Mouse (Mus musculus): ENCODE results near the gene Car4. TPM values are rescaled to one million over a fixed set of nuclear protein-coding genes. Genes with fewer than 3 reads are reported as not detected.

The Car4 gene
- 1.2 and 2.0 TPM in 2 replicates for polyA plus RNA-seq (2015; fragmentation: Nextera tagmentation; extraction: Ambion mirVana)

DNA sequence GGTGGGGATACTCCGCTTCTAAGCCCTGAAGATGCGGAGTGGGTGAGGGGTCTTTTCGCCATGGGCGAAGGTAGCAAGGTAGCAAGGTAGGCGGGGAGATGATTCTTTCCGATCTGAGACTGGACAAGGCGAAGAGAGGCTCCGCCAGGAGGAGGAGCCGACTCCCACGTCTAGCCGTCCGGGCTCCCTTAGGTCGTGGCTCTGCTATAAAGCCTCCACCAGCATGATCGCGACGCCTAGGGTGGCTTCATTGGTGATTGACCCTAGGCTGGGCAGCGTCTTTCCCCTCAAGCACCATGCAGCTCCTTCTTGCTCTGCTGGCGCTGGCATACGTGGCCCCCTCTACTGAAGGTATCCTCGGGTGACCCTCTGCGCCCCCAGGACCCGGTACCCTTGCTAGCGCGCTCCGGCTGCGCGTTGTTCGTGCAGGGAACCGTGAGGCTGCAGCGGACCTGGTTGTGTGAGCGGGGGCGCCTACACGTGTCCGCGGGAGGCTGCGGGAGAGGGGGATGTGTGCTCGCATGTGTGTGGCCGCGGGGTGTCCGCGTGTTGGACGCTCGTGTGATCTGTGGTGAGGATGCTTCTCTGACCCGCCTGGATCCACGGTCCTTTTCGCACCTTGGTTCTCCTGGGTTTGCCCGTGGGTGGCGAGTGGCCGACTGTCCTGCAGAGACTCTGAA, at the start of gene Car4:
TSS of gene Car4 (plus strand) at position 196 of the 680 bp plus-strand sequence.
- under 1% methylated on average over 49 of the region's 49 CpGs for WGBS
- Histone ChIP-seq H3K9ac (peak within 1 kb of the TSS; percentile 50), H3K4me2 (peak within 1 kb of the TSS; percentile 59), H3K27ac (no peak within 1 kb of the TSS), H3K4me1 (peaks cover 16% of the 10 kb centered on the region), H3K4me3 (peak within 1 kb of the TSS; percentile 35), H3K27me3 (peaks cover 52% of the 10 kb centered on the region), H3K36me3 (ENCODE audit: poor library complexity, severe bottlenecking) (no peaks in the 10 kb centered on the region), H3K9me3 (replicated peaks) (no peaks in the 10 kb centered on the region)
- ATAC-seq = no peak

DNA sequence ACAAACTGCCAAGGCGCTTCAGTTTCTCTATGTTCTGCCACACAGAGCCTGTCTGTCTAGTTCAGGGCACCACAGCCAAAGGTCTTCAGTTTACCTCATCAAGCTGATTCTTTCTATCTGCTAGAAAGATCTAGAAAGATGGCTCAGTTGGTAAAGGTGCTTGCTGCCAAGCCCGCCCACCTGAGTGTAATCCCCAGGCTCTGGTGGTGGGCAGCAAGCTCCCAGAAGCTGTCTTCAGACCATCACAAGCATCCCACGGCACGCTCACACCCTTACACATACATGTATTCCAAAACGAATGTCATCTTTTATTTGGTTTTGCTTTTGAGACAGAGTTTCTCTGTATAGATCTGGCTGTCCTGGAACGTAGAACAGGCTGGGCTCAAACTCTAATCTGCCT, 49.1 kb upstream of the Car4 start:
- 95% methylated on average over 6 of the region's 6 CpGs for WGBS

DNA sequence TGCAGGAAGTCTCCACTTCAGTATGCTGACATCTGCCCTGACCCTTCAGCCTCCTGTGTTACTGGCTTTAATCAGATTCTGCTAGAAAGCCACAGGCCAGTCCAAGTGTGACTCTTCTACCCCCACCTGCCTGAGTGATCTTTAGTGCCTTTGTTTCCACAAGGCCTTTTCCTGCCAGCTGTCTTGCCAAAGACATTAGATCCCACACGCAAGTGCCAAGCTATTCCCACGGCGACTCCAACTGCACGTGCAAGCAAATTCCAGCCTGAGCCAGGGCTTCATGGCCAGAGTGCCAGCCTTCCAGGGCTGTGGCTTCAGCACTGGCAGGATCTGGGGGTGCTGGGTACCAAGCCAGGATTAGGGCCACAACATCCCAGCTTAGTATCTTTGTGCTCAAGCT, 47.2 kb upstream of the Car4 start:
- Histone ChIP-seq H3K4me2 (no peak overlapping the region), H3K4me1 (peaks cover 15% of the 10 kb centered on the region), H3K36me3 (ENCODE audit: poor library complexity, severe bottlenecking) (peaks cover 82% of the 10 kb centered on the region), H3K4me3 (no peak overlapping the region), H3K27me3 (no peaks in the 10 kb centered on the region), H3K9me3 (replicated peaks) (no peaks in the 10 kb centered on the region), H3K9ac (no peak overlapping the region), H3K27ac (no peak overlapping the region)
- ATAC-seq = no peak
- 85% methylated on average over 4 of the region's 4 CpGs for WGBS

More for the DNA sequence above, 49.1 kb upstream of the Car4 start:
- Histone ChIP-seq H3K4me3 (no peak overlapping the region), H3K9ac (no peak overlapping the region), H3K4me1 (no peaks in the 10 kb centered on the region), H3K4me2 (no peak overlapping the region), H3K27ac (no peak overlapping the region), H3K36me3 (ENCODE audit: poor library complexity, severe bottlenecking) (peaks cover 98% of the 10 kb centered on the region), H3K9me3 (replicated peaks) (no peaks in the 10 kb centered on the region), H3K27me3 (no peaks in the 10 kb centered on the region)
- no peak for ATAC-seq

DNA sequence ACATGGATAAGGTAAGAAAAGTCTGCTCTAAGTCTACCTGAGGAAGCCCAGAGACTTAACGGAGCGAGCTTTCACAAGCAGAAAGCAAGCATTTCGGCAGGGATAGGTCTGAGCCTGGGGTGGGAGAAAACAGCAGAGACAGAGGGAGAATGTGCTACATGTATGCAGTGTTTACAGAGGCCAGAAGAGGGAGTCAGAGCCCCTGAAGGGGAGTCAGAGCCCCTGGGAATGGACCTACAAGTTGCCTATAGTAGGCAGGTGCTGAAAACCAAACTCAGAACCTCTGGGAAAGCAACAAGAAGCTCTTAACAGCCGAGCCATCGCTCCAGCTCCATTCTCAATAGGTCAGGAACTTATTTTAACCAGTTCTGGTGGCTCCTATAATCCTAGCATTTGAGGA, 42.9 kb upstream of the Car4 start:
- H3K4me1 ChIP-seq = peaks cover 20% of the 10 kb centered on the region
- ATAC-seq = no peak
- H3K9ac ChIP-seq = no peak overlapping the region
- H3K27me3 ChIP-seq = no peaks in the 10 kb centered on the region
- H3K36me3 ChIP-seq (ENCODE audit: poor library complexity, severe bottlenecking) = peaks cover 40% of the 10 kb centered on the region
- no peaks in the 10 kb centered on the region for H3K9me3 ChIP-seq (replicated peaks)
- WGBS = 83% methylated on average over 5 of the region's 5 CpGs
- no peak overlapping the region for H3K27ac ChIP-seq
- H3K4me2 ChIP-seq = peak overlapping the region; percentile 85; the same call in 1 of the 2 replicates
- H3K4me3 ChIP-seq = 0 out of 2 replicates have a peak overlapping the region, but pooled peaks have one; percentile 97

DNA sequence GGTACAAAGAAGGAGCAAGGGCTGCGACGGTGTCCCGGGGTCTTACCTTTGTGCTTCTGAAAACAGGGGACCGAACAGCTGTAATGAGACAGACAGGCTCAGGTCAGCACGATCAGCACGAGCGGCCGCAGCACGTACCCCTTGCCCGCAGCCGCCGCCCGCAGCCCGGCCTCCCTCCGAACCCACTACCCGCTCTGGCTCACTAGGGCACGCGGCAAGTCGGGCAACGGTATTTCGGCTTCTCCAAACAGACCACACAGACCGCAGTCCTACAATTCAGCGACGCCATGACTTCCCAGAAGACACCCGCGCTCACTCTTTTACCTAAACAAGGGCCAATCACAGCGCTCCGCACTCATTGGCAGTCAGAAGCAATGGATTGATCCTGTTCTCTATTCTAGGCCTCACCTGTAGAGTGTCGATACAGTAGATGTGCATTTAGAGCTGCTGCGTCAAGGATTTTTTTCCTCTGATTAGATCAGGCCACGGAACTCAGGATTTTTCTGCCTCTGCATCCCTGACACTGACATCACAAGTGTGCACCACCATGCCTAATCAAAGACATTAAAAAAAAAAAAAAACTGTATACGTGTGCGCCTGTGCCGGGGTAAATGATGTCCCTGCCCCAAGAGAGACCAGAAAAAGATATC, 41.4 kb upstream of the Car4 start, which contains the start of gene Znhit3:
TSS of gene Znhit3 (minus strand) at position 314 of the 650 bp plus-strand sequence.
- 2% methylated on average over 34 of the region's 34 CpGs for WGBS
- no peaks in the 10 kb centered on the region for H3K27me3 ChIP-seq
- peak; percentile 97 for ATAC-seq
- H3K4me2 ChIP-seq = peak within 1 kb of the TSS; percentile 85
- H3K27ac ChIP-seq = no peak within 1 kb of the TSS; the same call in 1 of the 2 replicates
- H3K36me3 ChIP-seq (ENCODE audit: poor library complexity, severe bottlenecking) = peaks cover 27% of the 10 kb centered on the region
- H3K4me1 ChIP-seq = peaks cover 20% of the 10 kb centered on the region
- no peaks in the 10 kb centered on the region for H3K9me3 ChIP-seq (replicated peaks)
- H3K4me3 ChIP-seq = peak within 1 kb of the TSS; percentile 97
- H3K9ac ChIP-seq = peak within 1 kb of the TSS; percentile 87

DNA sequence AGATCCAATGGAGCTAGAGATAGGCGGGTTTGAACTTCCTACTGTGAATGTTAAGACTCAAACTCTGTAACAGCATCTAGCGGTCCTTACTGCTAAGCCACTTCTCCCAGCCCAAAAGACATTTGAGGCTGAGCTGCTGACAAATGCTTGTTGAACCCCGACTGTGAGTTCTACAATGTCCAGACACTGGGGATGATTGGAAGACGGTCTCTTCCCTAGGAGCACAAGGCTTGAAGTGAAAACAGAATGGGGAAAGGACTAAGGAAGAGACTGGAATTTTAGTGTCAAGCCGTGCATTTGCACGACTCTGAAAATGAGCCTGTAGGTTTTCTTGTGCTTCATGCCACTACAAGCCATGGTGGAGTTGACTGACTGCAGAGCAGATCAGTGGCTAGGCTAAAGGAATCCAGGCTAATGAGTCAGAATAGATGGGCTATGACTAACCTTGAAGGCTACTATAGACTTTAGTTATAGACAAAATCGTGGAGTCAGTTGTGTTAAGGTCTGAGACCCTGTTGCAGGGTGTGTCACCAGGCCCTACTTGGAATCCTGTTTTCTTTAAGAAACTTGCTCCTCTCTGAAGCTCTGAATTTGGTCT, 40.8 kb upstream of the Car4 start:
- Histone ChIP-seq H3K4me2 (peak overlapping the region; percentile 85), H3K4me3 (peak overlapping the region; percentile 97), H3K36me3 (ENCODE audit: poor library complexity, severe bottlenecking) (peaks cover 20% of the 10 kb centered on the region), H3K9ac (peak overlapping the region; percentile 87), H3K27me3 (no peaks in the 10 kb centered on the region), H3K9me3 (replicated peaks) (no peaks in the 10 kb centered on the region), H3K4me1 (peaks cover 20% of the 10 kb centered on the region), H3K27ac (no peak overlapping the region)
- WGBS = 62% methylated on average over 7 of the region's 7 CpGs
- ATAC-seq = no peak

DNA sequence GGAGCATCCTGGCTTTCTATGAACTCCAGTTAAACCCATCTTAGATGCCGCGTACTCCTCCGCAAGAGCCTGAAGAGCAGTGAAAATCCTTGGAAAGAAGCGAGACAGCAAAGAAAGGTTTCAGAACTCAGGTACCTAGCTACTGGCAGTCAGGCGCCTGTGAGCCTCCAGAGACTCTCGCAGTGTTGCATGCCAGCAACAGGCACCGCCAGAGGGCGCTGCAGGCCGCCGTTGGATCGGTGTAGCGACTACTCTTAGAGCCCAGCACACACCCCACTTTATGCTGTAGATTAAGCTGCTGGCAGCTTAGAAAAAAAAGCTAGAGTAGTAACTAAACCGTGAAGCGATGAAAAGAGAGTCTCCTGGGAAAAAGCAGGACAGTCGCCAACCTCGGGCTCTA, 39.2 kb upstream of the Car4 start:
- H3K36me3 ChIP-seq (ENCODE audit: poor library complexity, severe bottlenecking) = peaks cover 4% of the 10 kb centered on the region
- H3K9me3 ChIP-seq (replicated peaks) = no peaks in the 10 kb centered on the region
- H3K27me3 ChIP-seq = no peaks in the 10 kb centered on the region
- WGBS = 6% methylated on average over 16 of the region's 16 CpGs
- ATAC-seq = peak; percentile 83
- H3K4me3 ChIP-seq = no peak overlapping the region
- peak overlapping the region; percentile 38 for H3K4me2 ChIP-seq
- no peak overlapping the region for H3K27ac ChIP-seq
- H3K4me1 ChIP-seq = peaks cover 20% of the 10 kb centered on the region
- no peak overlapping the region for H3K9ac ChIP-seq

DNA sequence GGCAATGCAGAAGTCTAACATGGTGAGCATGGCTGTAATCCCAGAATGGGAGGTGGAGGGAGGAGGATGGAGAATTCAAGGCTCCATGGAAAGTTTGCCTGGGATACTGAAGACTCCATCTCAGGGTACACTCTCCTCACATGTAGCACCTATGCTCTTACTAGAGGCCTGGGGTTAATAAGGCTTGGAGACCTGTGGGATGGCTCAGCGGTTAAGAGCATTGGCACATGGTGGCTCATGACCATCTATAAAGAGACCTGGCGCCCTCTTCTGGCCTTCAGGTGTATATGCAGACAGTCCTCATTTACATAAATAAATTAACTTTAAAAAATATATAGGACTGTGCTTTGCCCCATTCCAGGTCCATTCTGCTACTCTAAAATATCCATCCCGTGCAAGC, 38.3 kb upstream of the Car4 start:
- Histone ChIP-seq H3K4me3 (no peak overlapping the region), H3K9me3 (replicated peaks) (no peaks in the 10 kb centered on the region), H3K4me2 (no peak overlapping the region), H3K27me3 (no peaks in the 10 kb centered on the region), H3K4me1 (peaks cover 17% of the 10 kb centered on the region), H3K36me3 (ENCODE audit: poor library complexity, severe bottlenecking) (no peaks in the 10 kb centered on the region), H3K27ac (no peak overlapping the region), H3K9ac (no peak overlapping the region)
- no peak for ATAC-seq
- 31% methylated on average over 3 of the region's 3 CpGs for WGBS

DNA sequence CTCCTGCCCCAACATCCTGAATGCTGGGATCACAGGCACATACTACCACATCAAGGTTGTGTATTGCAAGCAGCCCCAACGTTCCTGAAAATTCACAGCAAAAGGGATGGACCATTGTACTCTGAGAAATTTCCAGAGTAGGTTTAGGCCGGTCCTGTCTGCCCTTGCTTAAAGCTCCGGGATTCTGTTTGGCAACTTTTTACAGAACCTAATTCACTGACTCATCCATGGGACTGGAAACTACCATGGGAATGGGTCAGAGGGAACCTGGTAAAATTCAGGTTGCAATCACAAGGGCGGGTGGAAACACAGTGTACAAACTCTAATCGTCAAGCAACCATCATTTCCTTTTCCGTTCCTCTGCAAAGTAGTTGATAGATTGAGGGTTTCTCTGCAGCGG, 37.6 kb upstream of the Car4 start:
- ATAC-seq = no peak
- 73% methylated on average over 7 of the region's 7 CpGs for WGBS
- H3K9ac ChIP-seq = no peak overlapping the region

DNA sequence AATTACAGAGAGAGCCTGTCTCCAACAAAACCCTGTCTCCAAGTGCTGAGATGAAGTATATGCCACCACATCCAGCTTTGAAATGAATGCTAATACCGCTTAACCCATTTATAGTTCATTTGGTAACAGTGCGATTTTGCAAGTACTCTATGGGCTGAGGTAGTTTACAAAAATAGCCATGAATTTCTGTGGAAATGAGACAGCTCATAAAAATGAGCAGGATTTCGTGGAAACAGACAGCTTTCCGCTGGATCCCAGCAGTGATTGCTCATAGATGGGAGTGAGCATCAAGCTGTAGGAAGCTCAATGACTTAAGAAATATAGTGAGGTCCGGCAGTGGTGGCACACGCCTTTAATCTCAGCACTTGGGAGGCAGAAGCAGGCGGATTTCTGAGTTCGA, 36.6 kb upstream of the Car4 start:
- Histone ChIP-seq H3K4me1 (no peaks in the 10 kb centered on the region), H3K27me3 (no peaks in the 10 kb centered on the region), H3K4me3 (no peak overlapping the region), H3K27ac (no peak overlapping the region), H3K9ac (no peak overlapping the region), H3K9me3 (replicated peaks) (no peaks in the 10 kb centered on the region), H3K36me3 (ENCODE audit: poor library complexity, severe bottlenecking) (no peaks in the 10 kb centered on the region), H3K4me2 (no peak overlapping the region)
- WGBS = 86% methylated on average over 8 of the region's 8 CpGs
- no peak for ATAC-seq

More for the DNA sequence above, 37.6 kb upstream of the Car4 start:
- Histone ChIP-seq H3K27me3 (no peaks in the 10 kb centered on the region), H3K4me1 (peaks cover 10% of the 10 kb centered on the region), H3K9me3 (replicated peaks) (no peaks in the 10 kb centered on the region), H3K4me2 (no peak overlapping the region), H3K4me3 (no peak overlapping the region), H3K36me3 (ENCODE audit: poor library complexity, severe bottlenecking) (no peaks in the 10 kb centered on the region), H3K27ac (no peak overlapping the region)

DNA sequence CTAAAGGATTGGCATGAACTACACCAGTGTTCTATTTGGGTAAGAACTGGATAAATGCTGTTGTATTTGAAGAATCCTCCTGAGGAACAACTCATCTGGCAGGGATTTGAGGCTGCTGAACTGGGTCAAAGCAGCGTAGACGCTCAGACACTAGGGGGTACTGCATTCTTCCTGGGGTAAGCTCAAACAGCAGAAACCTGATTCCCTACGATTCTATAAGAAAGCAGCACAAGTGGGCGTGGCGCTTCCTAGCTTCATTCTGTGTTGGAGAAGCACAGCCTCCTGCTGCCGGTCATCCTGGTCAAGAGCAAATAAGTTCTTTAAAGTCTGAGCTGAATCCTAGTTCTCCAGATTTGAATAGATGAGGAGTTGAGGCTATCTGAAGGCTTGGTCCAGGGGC, 25.3 kb upstream of the Car4 start:
- H3K36me3 ChIP-seq (ENCODE audit: poor library complexity, severe bottlenecking) = no peaks in the 10 kb centered on the region
- H3K27ac ChIP-seq = no peak overlapping the region
- no peaks in the 10 kb centered on the region for H3K4me1 ChIP-seq
- H3K9ac ChIP-seq = no peak overlapping the region
- no peaks in the 10 kb centered on the region for H3K27me3 ChIP-seq
- WGBS = 9% methylated on average over 6 of the region's 6 CpGs
- no peak overlapping the region for H3K4me3 ChIP-seq
- H3K4me2 ChIP-seq = no peak overlapping the region
- ATAC-seq = no peak
- H3K9me3 ChIP-seq (replicated peaks) = no peaks in the 10 kb centered on the region

DNA sequence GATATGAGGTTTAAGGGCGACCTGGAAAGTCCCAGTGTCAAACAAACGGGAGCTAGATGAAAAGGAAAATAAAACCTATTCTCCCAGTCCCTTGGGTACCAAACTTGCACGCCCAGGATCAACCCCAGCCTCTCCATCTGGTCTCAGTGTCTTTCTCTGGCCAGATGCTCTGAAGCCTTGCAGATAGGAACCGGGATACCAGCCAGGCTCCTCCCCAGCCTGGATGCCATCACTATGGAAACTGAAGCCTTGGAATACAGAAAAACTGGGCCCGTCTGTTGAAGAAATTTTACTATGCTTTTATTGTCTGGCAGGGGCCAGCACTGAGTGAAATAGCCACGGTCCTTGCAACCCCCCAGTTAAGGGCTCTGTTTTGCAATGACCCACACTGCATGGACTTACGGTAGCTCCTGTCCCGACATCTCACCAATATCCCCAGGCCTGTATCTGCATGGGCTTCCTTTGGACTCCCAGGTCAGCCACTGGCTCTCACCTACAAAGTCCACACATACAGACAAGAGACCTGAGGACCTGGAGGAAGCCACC, 18.0 kb upstream of the Car4 start:
- H3K4me3 ChIP-seq = no peak overlapping the region
- H3K36me3 ChIP-seq (ENCODE audit: poor library complexity, severe bottlenecking) = no peaks in the 10 kb centered on the region
- peak; percentile 77; the same call in 1 of the 2 replicates for ATAC-seq
- no peak overlapping the region for H3K4me2 ChIP-seq
- peaks cover 26% of the 10 kb centered on the region for H3K4me1 ChIP-seq
- 65% methylated on average over 8 of the region's 8 CpGs for WGBS
- H3K27me3 ChIP-seq = no peaks in the 10 kb centered on the region
- no peak overlapping the region for H3K9ac ChIP-seq
- no peaks in the 10 kb centered on the region for H3K9me3 ChIP-seq (replicated peaks)
- peak overlapping the region; percentile 69 for H3K27ac ChIP-seq

Data from forebrain, embryonic 13.5 days (tissue).